Mouse (Mus musculus): ENCODE measurements around the gene 1700025G04Rik.

Gene 1700025G04Rik

DNA sequence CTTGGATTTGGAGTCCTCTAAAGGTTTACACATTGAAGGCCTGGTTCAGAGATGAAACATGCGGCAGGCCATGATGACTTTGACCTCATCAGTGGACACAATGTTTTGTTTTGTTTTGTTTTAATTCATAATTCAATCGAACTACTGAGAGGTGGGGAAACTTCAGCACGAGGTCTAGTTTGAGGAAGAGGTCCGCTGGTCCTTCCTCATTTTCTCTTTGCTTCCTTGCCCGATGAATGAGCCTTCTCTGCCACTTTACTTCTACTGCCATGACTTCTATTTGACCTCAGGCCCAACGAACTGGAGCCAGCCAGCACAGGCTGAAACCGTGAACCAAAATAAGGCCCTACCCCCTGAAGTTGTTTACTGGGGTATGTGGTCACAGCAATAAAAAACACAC is 92.3 kb downstream of the 1700025G04Rik start:
- in situ Hi-C loops (cut with MboI; ENCODE audit: low sequenced_read_pairs) = no loop called here

DNA sequence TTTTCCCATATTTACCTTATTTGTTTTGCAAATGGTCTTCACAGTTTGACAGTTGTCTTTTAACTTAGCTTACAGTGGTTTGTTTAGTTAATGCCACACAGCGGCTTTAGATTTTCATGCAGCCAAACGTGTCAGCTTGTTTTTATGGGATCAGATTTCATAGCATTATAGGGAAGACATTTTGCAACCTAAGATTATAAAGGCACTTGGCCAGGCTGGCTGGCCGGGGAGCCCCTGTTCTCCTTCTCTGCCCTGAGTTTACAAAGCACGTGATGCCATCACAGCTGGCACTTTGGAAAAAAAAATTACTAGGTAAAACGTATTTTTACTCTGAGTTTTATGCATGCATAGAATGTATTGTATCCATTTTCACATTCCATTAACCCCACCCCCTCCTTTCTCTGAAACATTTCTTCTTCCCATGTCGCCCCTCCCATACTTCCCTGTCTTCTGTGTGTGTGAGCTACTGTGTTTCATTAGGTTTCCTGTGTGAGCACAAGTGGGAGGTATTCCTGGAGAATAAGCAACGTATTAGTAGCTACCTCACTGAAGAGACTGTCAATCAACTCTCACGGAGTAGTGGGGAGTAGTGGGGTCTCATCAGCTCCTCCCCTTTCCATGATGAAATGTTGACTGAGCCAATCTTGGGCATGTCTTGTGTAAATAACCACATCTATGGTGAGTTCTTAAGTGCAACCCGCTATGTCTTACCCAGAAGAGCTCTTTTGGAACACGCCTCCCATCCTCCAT is 93.8 kb downstream of the 1700025G04Rik start:
- in situ Hi-C loops (cut with MboI; ENCODE audit: low sequenced_read_pairs) = no loop called here

DNA sequence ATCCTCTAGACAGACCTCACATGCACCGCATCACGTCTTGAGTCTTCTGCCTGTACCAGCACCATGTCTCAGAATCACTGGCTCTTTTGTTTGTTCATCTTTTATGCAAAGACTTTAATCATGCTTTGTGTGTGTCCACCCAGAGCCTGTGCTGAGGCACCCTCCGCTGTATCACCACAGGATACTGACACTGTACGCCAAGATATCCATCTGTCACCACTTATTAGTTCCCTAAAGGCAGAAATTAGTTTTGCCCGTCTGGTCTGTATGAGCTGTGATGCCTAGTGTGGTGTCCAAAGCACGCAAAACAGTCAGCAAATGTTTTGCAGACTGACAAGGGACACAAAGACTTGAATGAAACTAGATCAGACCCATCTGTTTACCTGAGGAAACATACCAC is 95.7 kb downstream of the 1700025G04Rik start:
- in situ Hi-C loops (cut with MboI; ENCODE audit: low sequenced_read_pairs) = no loop called here

DNA sequence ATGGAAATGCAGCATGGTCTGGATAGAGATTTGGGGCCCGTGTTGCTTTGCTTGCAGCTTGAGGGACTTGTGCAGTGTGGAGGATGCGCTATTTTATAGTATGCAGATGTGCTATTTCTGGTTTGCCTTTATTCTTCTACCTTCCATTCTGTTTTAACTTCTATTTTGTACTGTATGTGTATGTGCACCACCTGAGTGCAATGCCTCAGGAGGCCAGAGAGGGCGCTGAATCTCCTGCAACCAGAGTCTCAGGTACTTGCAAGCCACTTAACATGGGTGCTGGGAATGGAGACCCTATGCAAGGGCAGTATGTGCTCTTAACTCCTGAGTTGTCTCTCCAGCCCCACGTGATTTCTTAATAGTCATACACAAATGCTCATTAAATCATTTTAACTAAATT is 98.4 kb downstream of the 1700025G04Rik start:
- in situ Hi-C loops (cut with MboI; ENCODE audit: low sequenced_read_pairs) = no loop called here

DNA sequence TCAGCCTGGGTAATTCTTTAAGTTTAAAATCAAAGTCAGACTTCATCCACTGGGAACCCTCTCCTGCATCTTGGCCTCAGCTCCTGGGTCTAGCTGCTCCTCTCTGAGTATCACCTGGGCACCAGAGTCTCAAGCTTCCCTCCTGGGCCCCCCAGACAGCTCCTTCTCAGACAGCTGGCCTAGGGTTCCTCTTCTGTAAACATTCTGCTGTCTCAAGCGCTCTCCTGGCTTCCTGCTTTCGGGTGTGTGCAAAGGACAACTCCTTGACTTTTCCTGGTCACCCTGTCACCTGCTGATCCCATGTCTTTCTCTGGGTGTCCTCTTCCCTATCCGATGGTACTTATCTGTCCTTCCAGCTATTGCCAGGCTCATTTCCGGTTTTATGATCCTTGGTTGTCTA is 99.3 kb downstream of the 1700025G04Rik start:
- in situ Hi-C loops (cut with MboI; ENCODE audit: low sequenced_read_pairs) = no loop called here

DNA sequence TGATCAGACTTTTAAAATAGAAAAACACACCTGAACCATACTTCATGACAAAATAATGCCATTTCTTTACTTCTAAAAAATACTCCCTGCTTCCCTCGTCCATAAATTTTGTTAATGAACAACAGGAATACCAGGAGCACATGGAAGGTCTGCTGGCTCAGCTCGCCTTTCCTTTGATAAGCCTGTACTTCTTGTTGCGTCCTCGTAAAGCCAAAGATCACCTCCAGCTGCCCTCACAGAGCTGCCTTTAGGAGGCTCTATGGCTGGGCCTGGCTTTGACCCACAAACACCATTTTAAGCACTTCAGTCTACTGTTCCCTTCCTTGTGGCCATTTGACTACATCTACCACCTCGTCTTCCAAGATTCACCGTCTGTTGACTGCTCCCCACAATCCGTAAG is 101.2 kb downstream of the 1700025G04Rik start:
- in situ Hi-C loops (cut with MboI; ENCODE audit: low sequenced_read_pairs) = no loop called here

DNA sequence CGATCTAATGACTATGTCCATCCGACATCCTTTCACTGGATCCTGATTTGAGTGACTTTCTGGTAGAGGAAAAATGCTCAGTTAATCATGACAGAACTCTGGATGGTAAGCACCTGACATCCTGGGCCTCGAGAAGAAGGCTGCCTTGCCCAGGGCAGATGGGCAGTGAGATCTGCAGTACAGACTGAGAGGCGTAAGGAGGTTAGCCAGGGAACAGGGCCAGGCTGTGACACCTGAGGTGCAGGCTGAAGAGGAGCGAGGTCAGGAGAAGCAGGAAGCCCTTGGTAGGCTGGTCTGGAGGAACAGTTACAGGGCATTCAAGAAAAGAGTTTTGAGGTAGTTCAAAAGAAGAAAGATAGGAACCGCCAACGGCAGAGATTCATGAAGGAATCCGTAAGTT is 101.9 kb downstream of the 1700025G04Rik start:
- in situ Hi-C loops (cut with MboI; ENCODE audit: low sequenced_read_pairs) = no loop called here

DNA sequence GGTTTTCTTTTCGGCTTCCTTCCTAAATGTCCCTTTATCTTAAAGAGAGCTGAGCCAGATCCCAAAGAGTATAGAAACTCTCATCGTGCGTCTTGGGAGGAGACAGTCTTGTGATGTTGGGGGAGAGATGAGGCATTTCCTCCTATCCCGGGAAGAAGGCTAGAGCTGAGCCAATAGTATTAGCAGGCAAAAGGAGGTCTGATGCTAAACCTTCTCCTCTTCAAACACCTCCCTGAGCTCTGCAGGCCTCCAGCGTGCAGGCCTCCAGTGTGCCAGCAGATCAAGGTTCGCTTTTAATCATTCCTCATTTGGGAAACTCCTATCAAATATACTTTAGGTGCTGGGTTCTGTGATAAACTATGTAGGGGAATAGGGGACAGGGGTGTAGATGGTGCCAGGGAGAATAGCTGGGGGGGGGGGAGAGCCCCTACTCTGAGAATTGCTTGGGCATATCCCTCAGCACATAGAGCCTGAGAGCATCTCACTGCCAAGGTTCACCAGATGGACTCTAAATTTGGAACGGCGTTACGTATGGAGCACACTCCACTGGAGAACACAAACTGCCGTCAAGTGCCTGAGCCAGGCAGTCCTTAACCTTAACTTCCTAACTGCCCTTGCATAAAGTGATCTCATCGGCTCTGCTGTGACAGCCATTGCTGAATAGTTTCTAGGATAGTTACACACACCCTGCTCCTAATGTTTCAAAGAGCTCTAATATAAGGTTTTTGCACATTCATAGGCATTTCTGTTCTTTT is 103.7 kb downstream of the 1700025G04Rik start:
- in situ Hi-C loops (cut with MboI; ENCODE audit: low sequenced_read_pairs) = no loop called here

DNA sequence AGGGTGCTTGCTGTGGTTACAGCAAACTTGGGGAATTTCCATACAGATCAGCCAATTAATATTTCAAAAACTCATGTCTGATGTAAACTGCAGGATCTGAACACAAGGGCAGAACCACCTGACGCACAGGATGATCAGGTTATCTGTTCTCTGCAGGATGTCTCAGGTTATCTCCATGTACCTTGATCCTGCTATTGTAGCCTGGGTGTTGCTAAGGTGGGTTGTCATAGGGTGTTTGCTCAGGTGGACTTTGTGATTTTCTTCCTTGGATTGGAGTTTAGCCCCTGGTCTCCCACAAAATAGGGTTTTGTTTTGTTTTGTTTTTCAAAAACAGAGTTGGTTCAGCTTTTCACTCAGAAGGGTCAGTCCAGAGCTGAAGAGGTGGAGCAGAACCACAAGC is 104.9 kb downstream of the 1700025G04Rik start:
- in situ Hi-C loops (cut with MboI; ENCODE audit: low sequenced_read_pairs) = no loop called here

DNA sequence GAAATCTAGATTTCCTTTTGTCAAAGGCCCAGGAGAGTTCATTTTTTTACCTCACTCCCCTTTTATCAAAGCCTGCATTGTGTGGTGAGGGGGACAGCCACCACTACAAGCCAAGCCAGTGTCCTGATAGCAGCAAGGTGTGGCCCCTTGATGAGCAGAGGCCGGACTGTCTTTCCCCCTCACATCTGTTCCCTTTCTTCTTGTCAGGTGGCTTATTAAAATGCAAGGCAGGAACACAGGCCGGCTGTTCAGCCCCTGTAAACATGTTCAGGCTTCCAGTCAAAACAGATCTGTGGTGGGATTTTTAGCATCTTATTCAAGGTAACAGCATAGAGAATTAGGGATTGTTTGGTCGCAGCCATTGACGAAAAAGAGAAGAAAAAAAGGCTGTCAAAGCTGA is 105.9 kb downstream of the 1700025G04Rik start:
- in situ Hi-C loops (cut with MboI; ENCODE audit: low sequenced_read_pairs) = no loop called here

DNA sequence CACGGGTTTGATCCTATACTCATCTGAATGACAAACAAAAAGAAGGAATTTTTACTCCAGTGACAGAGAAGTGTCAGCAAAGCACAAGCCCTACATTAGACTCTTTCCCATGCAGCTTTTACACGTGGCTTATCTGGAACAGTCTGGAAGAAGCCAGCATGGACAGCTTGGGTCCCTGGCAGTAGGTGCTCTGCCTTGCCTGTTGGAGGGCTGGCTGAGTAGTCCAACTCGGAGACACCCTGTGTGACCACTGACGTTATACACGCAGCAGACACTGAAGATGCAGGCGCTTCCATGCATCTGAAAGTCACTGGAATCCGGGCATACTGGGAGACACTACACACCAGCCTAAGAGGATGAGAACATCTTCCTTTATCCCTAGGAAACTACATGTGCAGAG is 109.4 kb downstream of the 1700025G04Rik start:
- in situ Hi-C loops (cut with MboI; ENCODE audit: low sequenced_read_pairs) = no loop called here

DNA sequence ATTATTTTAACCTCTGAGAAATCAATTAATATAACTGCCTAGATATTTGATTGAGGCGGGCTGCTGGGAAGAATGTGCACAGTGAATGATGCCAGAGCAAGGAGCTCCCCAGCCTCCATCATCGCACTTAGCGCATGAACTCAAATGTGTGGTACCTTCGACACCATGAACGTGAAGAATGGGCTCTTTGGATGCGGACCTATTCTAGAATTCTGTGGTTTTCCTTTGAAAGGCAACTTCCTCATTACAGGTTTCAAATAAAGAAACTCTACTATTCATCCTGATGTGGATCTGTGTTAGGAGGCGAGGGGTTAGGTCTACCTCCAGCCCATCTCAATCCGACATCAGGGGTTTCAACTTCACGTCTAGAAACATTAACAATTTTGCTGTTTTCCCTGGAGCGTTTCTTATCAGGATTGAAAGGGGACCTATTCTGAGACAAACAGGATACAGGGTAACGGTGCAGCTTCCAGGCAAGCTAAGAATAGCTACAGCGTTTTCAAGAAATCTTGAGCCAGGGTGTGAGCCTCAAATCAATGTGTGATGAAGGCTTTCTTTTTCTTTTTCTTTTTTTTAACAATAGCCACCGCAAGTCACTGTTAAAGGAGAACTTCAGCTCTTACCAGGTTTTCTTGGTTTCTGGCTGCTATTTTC is 110.0 kb downstream of the 1700025G04Rik start:
- in situ Hi-C loops (cut with MboI; ENCODE audit: low sequenced_read_pairs) = no loop called here

DNA sequence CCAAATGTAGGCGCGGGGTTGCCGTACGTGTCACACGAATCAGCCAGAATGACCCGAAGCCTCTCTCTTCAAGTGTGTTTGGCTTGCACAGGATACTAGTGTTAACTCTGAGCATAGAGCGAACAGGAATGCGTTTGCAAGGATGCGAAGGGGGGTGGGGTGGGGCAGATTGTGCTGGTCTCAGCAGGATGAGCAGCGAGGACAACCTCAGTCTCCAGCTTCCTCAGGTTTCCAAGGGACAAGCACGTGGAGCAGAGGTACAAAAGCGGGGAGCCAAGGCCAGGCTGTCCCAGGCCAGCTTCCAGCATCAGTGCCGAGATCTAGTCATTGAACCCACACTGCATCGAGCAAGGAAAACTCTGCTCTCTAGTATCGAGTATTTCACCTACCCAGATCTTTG is 111.2 kb downstream of the 1700025G04Rik start:
- in situ Hi-C loops (cut with MboI; ENCODE audit: low sequenced_read_pairs) = no loop called here

DNA sequence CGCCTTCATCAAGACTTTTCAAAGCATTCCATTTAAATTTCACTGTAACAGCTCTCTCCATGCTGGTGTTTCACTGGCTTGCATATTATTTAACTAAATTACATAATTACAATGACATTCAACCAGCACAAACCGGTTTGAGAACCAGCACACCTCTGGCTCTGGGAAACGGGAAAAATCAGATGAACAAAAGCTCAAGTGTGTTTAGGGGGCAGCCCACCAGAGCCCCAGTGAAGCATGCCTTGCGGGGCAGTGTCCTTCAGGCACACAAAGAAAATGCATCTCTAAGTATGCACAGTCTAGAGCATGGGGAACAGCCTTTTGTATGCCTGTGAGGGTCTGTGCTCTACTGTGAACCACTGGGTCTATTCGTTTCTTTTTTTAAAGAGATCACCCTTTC is 112.3 kb downstream of the 1700025G04Rik start:
- in situ Hi-C loops (cut with MboI; ENCODE audit: low sequenced_read_pairs) = no loop called here

DNA sequence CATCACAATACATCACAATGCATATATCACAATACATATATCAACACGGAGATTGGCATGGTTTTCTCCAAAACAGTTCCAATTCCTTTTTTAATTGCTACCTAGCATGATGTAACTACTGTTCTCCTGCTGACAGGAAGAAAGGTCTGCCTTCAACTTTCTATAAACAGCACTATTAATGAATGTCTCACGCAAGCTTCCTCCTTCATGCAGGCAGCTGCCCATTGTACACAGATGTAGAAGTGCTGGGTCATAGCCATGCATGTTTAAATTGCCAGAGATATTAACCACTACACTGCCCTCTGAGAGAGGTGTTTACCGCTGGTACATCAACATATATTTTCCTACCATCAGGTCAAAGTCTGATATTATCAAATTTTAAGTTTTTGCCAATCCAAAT is 113.1 kb downstream of the 1700025G04Rik start:
- in situ Hi-C loops (cut with MboI; ENCODE audit: low sequenced_read_pairs) = no loop called here

DNA sequence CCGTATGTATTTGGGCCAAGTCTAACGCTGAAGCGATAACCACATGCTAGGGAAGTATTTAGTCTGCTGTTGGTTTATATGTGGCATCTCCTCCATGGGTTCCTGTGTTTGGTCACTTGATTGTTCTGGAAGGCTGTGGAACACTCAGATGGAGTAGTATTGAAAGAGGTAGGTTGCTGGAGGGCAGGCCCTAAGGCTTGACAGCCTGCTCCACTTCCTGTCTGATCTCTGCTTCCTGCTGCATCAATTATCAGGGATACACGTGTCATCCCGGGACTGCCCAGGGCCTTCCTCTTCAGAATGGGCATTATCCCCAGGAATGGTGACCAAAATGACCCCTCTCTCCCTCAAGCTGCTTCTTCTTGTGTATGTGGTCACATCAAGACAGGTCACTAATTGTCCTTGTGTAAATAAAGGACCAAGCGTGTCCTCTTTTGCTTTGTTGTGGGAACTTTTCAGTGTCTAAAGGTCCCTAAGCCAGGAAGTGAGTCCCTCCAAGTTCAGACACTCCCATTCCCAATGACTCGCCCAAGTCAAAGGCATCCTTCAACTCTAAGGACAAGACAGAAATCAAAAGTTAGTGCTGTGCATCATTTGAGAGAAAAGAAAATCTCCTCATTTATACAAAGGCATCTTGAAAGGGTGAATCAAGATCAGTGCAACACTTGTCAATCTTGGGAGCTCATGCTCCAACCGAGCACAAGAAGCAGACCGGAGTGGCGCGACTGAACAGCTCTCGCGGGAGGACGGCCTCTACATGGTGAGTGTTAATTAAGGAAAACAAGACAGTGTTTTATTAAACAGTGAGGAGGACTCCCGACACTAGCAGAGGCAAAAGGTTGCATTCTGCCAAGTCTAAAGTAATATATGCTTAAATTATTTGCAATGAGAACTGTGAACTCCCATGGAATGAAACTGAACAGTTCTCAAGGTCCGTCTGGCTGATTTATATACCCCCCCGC is 114.2 kb downstream of the 1700025G04Rik start:
- in situ Hi-C loops (cut with MboI; ENCODE audit: low sequenced_read_pairs) = no loop called here

DNA sequence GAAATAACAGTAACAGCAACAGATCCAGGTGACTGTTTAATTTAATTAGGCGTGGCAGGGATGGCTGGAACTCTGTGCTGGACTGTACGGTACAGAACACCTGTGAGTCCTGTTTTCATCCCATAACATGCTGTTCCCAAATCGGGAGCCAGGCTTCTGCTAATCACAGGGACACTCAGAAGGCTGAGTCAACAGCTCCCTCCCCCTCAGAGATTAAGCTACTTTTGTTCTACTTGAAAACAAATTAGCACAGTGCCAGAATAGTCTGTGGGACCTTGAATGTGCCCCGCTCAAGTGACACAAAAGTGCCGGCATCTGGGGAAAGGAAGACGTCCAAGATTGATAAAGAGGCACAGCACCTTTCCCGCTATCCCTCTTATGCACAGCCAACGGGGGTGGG is 115.0 kb downstream of the 1700025G04Rik start:
- in situ Hi-C loops (cut with MboI; ENCODE audit: low sequenced_read_pairs) = no loop called here

DNA sequence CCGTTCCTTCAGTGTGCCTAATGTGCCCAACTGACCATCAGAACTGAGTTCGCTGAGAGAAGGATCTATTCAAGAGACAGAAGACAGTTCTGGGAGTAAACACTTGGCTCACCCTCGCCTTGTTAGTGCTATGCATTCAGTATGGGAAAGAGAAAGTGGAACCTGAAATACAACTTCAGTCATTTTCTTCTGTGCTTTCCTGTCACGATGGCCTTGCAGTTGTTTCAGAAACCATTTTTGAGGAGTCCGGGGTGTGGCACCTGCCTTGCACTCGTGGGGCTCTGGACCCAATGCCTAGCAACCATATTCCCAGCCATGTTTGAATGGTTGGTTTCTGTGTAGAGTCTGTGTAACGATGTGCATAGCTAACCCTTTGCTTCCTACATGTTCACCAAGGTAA is 115.5 kb downstream of the 1700025G04Rik start:
- in situ Hi-C loops (cut with MboI; ENCODE audit: low sequenced_read_pairs) = no loop called here

DNA sequence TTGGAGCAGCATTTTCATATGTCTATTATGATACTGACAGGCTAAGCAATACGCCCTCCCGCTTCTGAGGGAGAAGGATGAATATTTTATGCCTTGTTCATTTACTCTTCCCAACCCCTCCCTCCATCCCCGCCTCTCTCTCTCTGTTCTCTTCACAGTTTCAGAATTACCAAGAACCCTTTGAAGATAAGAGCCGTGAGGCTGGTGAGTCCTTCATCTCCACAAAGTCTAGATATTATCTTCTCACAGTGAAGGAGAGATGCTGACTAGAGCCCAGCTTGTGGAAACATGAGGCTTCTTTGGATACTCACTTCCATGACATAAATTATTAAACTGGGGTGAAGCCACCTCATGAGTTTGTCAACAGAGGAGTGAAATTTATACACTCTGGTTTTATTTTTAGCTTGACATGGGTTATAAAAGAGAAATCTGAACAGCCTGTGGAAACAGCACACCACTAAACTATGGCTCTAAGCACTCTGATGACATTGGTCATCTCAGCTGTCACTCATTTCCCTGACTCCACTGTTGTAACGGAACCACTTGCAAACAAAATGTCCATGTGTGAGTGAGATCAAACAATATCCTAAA is 116.7 kb downstream of the 1700025G04Rik start:
- in situ Hi-C loops (cut with MboI; ENCODE audit: low sequenced_read_pairs) = no loop called here

DNA sequence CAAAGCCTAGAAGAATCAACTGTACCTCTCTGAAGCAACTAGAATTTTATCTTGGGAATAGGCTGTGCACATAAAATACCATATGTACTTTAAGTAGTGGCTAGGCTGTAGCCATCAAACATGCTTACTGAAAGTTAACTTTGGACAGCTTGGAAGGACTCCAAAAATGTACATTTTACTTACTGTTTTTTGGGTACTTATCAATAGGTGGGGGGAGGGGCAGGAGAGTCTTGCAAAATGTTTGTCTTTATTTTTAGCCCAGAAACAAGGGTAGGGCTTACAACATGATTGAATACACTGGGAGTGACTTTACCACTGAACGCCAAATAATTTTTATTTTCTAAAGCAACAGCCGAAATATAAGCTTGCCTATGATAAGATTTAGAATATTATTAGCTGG is 118.3 kb downstream of the 1700025G04Rik start:
- in situ Hi-C loops (cut with MboI; ENCODE audit: low sequenced_read_pairs) = no loop called here
